Mouse (Mus musculus) forebrain, embryonic 12.5 days (tissue): Measurements from ENCODE around the gene Anxa1. TPM values are rescaled to one million over a fixed set of nuclear protein-coding genes. Genes with fewer than 3 reads are reported as not detected.

Source experiments
- ATAC-seq: fragments of 200-750 bp; cut with Nextera tagmentation; 2 replicates; pipeline ENCODE4 v1.8.0; 2017; ENCODE audit warnings: moderate TSS enrichment; ENCODE audit not compliant: low FRiP score
- H3K27ac ChIP-seq: fragments of 300-500 bp; sonication (generic); 2 replicates; pipeline ENCODE4 v1.5.1; 2016; ENCODE audit warnings: mild to moderate bottlenecking
- H3K27me3 ChIP-seq: fragments of 300-500 bp; sonication (generic); 2 replicates; pipeline ENCODE4 v1.6.1; 2016; ENCODE audit warnings: mild to moderate bottlenecking
- H3K36me3 ChIP-seq: fragments of 300-500 bp; sonication (generic); replicated peaks from 2 replicates; pipeline ENCODE4 v1.6.1; 2016; ENCODE audit warnings: mild to moderate bottlenecking
- H3K4me1 ChIP-seq: fragments of 300-500 bp; sonication (generic); 2 replicates; pipeline ENCODE4 v1.6.1; 2016
- H3K4me2 ChIP-seq: fragments of 300-500 bp; sonication (generic); 2 replicates; pipeline ENCODE4 v1.6.1; 2016; ENCODE audit warnings: mild to moderate bottlenecking, moderate library complexity
- H3K4me3 ChIP-seq: fragments of 300-500 bp; sonication (generic); replicated peaks from 2 replicates; pipeline ENCODE4 v1.5.1; 2016; ENCODE audit warnings: mild to moderate bottlenecking
- H3K9ac ChIP-seq: fragments of 300-500 bp; sonication (generic); 2 replicates; pipeline ENCODE4 v1.6.1; 2016; ENCODE audit warnings: mild to moderate bottlenecking
- H3K9me3 ChIP-seq: fragments of 300-500 bp; sonication (generic); 2 replicates; pipeline ENCODE4 v1.6.1; 2016
- WGBS: fragments of 180-500 bp; shearing (Covaris S2); methylation state at CpG from one replicate; pipeline ENCODE4 v1.1.7; 2016; 5-methylcytosine and 5-hydroxymethylcytosine counted together
- polyA plus RNA-seq: library from polyadenylated mRNA; unstranded; fragments of >200 nt; fragmentation: Nextera tagmentation; extraction: Ambion mirVana; gene quantifications from 2 replicates; pipeline ENCODE4 v1.2.1, GENCODE M21; 2016

The Anxa1 gene
- polyA plus RNA-seq, 1 experiment from 2014 or later: 5.2 TPM

DNA sequence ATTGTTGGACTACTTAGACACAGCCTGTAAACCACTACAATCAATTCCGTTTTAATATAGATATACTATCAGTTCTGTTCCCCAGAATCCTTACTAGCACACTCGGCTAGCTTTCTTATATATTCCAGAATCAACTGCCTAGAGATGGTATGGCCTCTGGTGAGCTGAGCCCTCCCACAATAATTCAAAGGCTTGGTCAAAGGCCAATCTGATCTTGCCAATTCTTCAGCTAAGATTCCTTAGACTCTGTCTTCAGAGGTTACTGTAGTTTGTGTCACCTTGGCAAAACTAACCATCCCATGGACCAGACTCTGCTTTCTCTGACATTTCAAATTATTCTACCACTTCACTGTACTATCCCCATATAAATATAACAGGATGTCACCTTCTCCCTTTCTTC, 25.4 kb downstream of the Anxa1 start:
- H3K36me3 ChIP-seq: no peaks in the 10 kb centered on the region
- H3K27ac ChIP-seq: no peak overlapping the region
- no peaks in the 10 kb centered on the region for H3K27me3 ChIP-seq
- no peak overlapping the region for H3K4me3 ChIP-seq
- H3K4me2 ChIP-seq: no peak overlapping the region
- no peak overlapping the region for H3K9ac ChIP-seq
- no peaks in the 10 kb centered on the region for H3K9me3 ChIP-seq
- no peaks in the 10 kb centered on the region for H3K4me1 ChIP-seq
- 94% methylated on average over 2 of the region's 2 CpGs for WGBS
- ATAC-seq: no peak

DNA sequence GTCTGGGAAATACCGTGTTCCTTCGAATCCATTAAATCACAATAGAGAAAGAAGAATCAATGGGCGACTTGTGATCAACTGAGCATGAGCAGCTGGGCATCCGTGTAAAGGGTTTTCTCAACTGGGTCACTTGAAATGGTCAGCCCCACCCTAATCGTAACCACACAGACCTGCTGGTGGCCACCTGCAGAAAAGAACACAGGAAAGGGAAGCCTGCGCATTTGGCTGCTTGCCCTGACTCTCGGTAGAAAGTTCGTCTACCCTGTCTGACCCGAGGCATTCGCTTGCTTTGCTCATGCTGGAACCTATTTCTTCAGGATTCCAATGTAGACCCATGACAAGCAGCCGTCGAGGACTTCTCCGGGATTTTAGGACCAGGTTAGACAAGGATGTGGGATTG, 25.8 kb downstream of the Anxa1 start:
- Histone ChIP-seq H3K9me3 (no peaks in the 10 kb centered on the region), H3K27ac (no peak overlapping the region), H3K36me3 (no peaks in the 10 kb centered on the region), H3K9ac (no peak overlapping the region), H3K4me3 (no peak overlapping the region), H3K4me2 (no peak overlapping the region), H3K27me3 (no peaks in the 10 kb centered on the region), H3K4me1 (no peaks in the 10 kb centered on the region)
- WGBS: 92% methylated on average over 13 of the region's 13 CpGs
- no peak for ATAC-seq

GRCm38 (mm10) chr19:20363221-20363620, 27.5 kb downstream of the Anxa1 start:
- Histone ChIP-seq H3K27me3 (no peaks in the 10 kb centered on the region), H3K36me3 (no peaks in the 10 kb centered on the region), H3K4me1 (no peaks in the 10 kb centered on the region), H3K9ac (no peak overlapping the region), H3K9me3 (no peaks in the 10 kb centered on the region), H3K4me2 (no peak overlapping the region), H3K27ac (no peak overlapping the region), H3K4me3 (no peak overlapping the region)
- no peak for ATAC-seq
- WGBS: 73% methylated on average over 10 of the region's 10 CpGs

DNA sequence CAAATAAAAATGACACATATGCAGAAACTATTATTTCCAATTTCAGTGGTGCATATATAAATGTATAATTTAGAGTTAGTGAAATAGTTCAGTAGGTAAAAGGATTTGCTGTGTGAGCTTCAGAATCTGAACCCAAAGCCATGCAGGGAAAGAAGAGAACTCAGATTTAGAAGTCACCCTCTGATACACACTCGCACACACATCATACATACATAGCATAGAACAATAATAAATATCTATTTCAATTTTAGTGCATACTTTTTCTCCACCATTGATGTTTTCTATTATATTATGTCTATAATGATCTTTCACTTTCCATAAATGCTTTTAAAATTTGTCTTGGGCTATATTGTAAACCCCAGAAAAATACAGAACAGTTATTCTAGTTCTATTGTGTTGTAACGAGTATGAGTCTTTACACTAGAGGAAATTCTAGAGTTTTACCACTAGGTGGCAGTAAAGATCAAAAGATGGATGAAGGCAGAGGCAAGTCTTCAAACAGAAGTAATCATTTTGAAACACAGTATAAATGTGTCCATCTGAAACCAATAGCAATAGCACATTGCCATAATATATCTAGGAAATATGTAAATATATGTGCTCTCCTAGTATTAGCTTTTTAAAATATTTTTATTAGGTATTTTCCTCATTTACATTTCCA, 28.7 kb downstream of the Anxa1 start:
- Histone ChIP-seq H3K4me1 (no peaks in the 10 kb centered on the region), H3K9me3 (no peaks in the 10 kb centered on the region), H3K27me3 (no peaks in the 10 kb centered on the region), H3K4me2 (no peak overlapping the region), H3K36me3 (no peaks in the 10 kb centered on the region), H3K4me3 (no peak overlapping the region), H3K9ac (no peak overlapping the region), H3K27ac (no peak overlapping the region)
- 51% methylated on average over 2 of the region's 2 CpGs for WGBS
- peak; percentile 90 for ATAC-seq

GRCm38 (mm10) chr19:20358679-20359078, 32.1 kb downstream of the Anxa1 start:
- Histone ChIP-seq H3K4me1 (no peaks in the 10 kb centered on the region), H3K4me2 (no peak overlapping the region), H3K9me3 (no peaks in the 10 kb centered on the region), H3K27me3 (no peaks in the 10 kb centered on the region), H3K36me3 (no peaks in the 10 kb centered on the region), H3K27ac (no peak overlapping the region), H3K4me3 (no peak overlapping the region), H3K9ac (no peak overlapping the region)
- 90% methylated on average over 5 of the region's 5 CpGs for WGBS
- no peak for ATAC-seq

DNA sequence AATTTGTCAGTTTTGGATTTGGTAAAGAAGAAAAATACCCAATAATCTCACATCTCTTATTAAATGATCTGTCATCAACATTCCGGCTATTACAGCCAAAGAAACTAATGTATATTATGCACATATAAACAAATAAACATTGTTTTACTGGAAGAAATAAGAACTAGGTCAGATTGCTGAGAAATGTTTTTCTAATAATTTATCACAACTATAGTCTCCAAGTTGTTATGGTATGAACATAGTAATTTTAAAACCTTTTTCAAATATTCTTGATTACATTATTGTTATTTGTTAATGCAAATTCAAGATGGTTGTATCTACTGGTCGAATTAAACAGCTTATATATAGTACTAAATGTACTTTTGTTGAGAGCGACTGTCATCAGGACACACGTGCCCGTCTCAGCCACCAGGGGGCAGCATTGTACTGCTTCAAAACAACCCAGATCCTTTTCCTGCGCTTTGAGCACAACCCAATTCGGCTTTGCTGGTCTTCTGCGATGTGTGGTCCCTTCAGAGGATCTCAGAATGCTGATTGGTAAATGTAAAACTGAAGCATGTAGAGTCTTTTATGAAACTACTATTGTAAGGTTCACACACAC, 45.3 kb downstream of the Anxa1 start:
- no peak overlapping the region for H3K4me3 ChIP-seq
- H3K27ac ChIP-seq: no peak overlapping the region
- no peak overlapping the region for H3K4me2 ChIP-seq
- 19% methylated on average over 8 of the region's 8 CpGs for WGBS
- no peaks in the 10 kb centered on the region for H3K27me3 ChIP-seq
- H3K9me3 ChIP-seq: no peaks in the 10 kb centered on the region
- H3K9ac ChIP-seq: no peak overlapping the region
- peak; percentile 75 for ATAC-seq
- H3K36me3 ChIP-seq: no peaks in the 10 kb centered on the region
- H3K4me1 ChIP-seq: no peaks in the 10 kb centered on the region; the same call in 1 of the 2 replicates

DNA sequence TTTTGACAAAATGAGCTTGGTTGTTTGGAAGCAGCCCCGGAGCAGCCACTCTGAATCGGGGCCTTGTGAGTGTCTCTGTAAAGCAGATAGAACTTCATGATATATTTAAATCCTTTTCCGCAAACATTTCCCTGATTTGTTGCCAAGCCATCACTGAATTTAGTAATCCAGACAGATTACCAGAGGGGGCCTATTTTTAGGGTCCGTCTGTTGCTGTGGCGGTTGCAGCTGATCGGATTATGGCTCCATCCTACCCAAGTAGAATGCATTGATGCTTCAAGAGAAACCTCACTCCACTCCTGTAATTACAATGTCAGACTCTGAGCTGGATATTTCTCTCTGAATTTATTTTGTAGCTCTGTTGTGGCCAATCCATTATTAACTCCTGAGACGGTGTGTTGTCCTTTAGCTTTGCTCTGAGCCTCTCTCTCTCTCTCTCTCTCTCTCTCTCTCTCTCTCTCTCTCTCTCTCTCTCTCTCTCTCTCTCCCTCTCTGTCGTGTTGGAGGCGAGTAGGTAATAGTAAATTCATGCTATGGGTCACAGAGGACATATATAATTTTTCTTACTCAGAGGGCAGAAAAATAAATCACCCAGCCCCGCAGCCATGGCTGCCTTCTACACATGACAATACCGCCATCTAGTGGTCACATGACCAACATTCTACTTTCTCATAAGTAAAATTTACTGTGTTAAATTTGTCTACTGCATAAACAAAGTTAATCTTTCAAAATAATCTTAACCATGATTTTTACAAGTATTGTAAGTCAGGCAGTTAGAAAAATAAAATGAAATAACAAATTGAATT, 46.0 kb downstream of the Anxa1 start:
- WGBS: 49% methylated on average over 11 of the region's 11 CpGs
- Histone ChIP-seq H3K9ac (no peak overlapping the region), H3K27me3 (no peaks in the 10 kb centered on the region), H3K4me3 (no peak overlapping the region), H3K27ac (no peak overlapping the region), H3K36me3 (no peaks in the 10 kb centered on the region), H3K4me2 (no peak overlapping the region), H3K9me3 (no peaks in the 10 kb centered on the region), H3K4me1 (no peaks in the 10 kb centered on the region; the same call in 1 of the 2 replicates)
- peak; percentile 83 for ATAC-seq

DNA sequence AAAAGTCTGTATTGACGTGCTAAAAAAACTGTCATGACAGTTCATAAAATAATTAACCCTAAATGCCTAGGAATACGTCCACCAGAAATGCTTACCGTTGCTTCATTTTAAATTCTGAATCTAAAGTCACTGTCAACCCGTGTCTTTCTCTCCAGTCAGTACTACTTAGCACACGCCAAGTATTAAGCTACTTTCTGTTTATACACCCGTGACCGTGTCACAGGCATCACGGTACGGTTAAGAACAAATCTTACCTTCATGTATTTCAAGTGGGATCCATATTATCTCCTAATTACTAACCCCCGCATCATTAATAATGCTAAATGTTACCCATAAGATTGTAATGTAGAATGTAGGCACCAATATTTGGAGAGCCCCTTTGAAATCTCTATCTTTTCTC, 46.7 kb downstream of the Anxa1 start:
- H3K27ac ChIP-seq: no peak overlapping the region
- no peak overlapping the region for H3K4me3 ChIP-seq
- H3K9me3 ChIP-seq: no peaks in the 10 kb centered on the region
- H3K4me1 ChIP-seq: no peaks in the 10 kb centered on the region; the same call in 1 of the 2 replicates
- H3K36me3 ChIP-seq: no peaks in the 10 kb centered on the region
- ATAC-seq: no peak
- H3K27me3 ChIP-seq: no peaks in the 10 kb centered on the region
- 85% methylated on average over 10 of the region's 10 CpGs for WGBS
- no peak overlapping the region for H3K4me2 ChIP-seq
- no peak overlapping the region for H3K9ac ChIP-seq

Other genes with a start within 250 kb of the Anxa1 start
- 0.37 and 0.59 TPM in 2 replicates for gene Aldh1a1, start 101.8 kb upstream of the Anxa1 start, polyA plus RNA-seq